Mouse (Mus musculus): ENCODE measurements around the gene Dnajc15. TPM values are rescaled to one million over a fixed set of nuclear protein-coding genes. Genes with fewer than 3 reads are reported as not detected.

Dnajc15 gene
- polyA plus RNA-seq, 1 experiment = 12.3 TPM

- Histone ChIP-seq H3K27ac (ENCODE audit: control insufficient read depth, insufficient read depth, low read length) (peak overlapping the region; percentile 78), H3K36me3 (ENCODE audit: control insufficient read depth, insufficient read depth, low read length) (no peaks in the 10 kb centered on the region), H3K4me1 (replicated peaks; ENCODE audit: control insufficient read depth, insufficient read depth, low read length) (peaks cover 33% of the 10 kb centered on the region), H3K4me3 (ENCODE audit: control insufficient read depth, insufficient read depth, low read length) (no peak overlapping the region), H3K27me3 (ENCODE audit: control insufficient read depth, insufficient read depth, low read length) (no peaks in the 10 kb centered on the region)
- 77% methylated on average over 6 of the region's 6 CpGs for WGBS
- no peak for DNase-seq
- TF ChIP-seq CTCF (IDR thresholded peaks at IDR 0.05; ENCODE audit: borderline replicate concordance, control insufficient read depth, extremely low read depth, insufficient read depth, low read length, poor library complexity) (no peak), POLR2A (IDR thresholded peaks at IDR 0.05; ENCODE audit: control insufficient read depth, extremely low read depth, insufficient read depth, low read length, poor library complexity) (no peak)
Observed at GRCm38 (mm10) chr14:77864510-77864909, 10.4 kb downstream of the Dnajc15 start.

- no peak for DNase-seq
- Histone ChIP-seq H3K4me1 (replicated peaks; ENCODE audit: control insufficient read depth, insufficient read depth, low read length) (peaks cover 31% of the 10 kb centered on the region), H3K27me3 (ENCODE audit: control insufficient read depth, insufficient read depth, low read length) (no peaks in the 10 kb centered on the region), H3K36me3 (ENCODE audit: control insufficient read depth, insufficient read depth, low read length) (no peaks in the 10 kb centered on the region), H3K4me3 (ENCODE audit: control insufficient read depth, insufficient read depth, low read length) (no peak overlapping the region), H3K27ac (ENCODE audit: control insufficient read depth, insufficient read depth, low read length) (peak overlapping the region; percentile 78)
- no peak for TF ChIP-seq CTCF (IDR thresholded peaks at IDR 0.05; ENCODE audit: borderline replicate concordance, control insufficient read depth, extremely low read depth, insufficient read depth, low read length, poor library complexity)
- no peak for TF ChIP-seq POLR2A (IDR thresholded peaks at IDR 0.05; ENCODE audit: control insufficient read depth, extremely low read depth, insufficient read depth, low read length, poor library complexity)
- 48% methylated on average over 3 of the region's 3 CpGs for WGBS
Observed at GRCm38 (mm10) chr14:77864051-77864450, 10.9 kb downstream of the Dnajc15 start.

- TF ChIP-seq POLR2A (IDR thresholded peaks at IDR 0.05; ENCODE audit: control insufficient read depth, extremely low read depth, insufficient read depth, low read length, poor library complexity) (no peak), CTCF (IDR thresholded peaks at IDR 0.05; ENCODE audit: borderline replicate concordance, control insufficient read depth, extremely low read depth, insufficient read depth, low read length, poor library complexity) (no peak)
- DNase-seq = no peak
- 38% methylated on average over 5 of the region's 5 CpGs for WGBS
- Histone ChIP-seq H3K4me1 (replicated peaks; ENCODE audit: control insufficient read depth, insufficient read depth, low read length) (peaks cover 22% of the 10 kb centered on the region), H3K4me3 (ENCODE audit: control insufficient read depth, insufficient read depth, low read length) (peak overlapping the region; percentile 35), H3K36me3 (ENCODE audit: control insufficient read depth, insufficient read depth, low read length) (no peaks in the 10 kb centered on the region), H3K27ac (ENCODE audit: control insufficient read depth, insufficient read depth, low read length) (peak overlapping the region; percentile 99), H3K27me3 (ENCODE audit: control insufficient read depth, insufficient read depth, low read length) (no peaks in the 10 kb centered on the region)
Observed at GRCm38 (mm10) chr14:77860841-77861560, 13.9 kb downstream of the Dnajc15 start.

GRCm38 (mm10) chr14:77859894-77860293 is 15.0 kb downstream of the Dnajc15 start:
- Histone ChIP-seq H3K27ac (ENCODE audit: control insufficient read depth, insufficient read depth, low read length) (peak overlapping the region; percentile 94), H3K4me3 (ENCODE audit: control insufficient read depth, insufficient read depth, low read length) (no peak overlapping the region), H3K4me1 (replicated peaks; ENCODE audit: control insufficient read depth, insufficient read depth, low read length) (peaks cover 14% of the 10 kb centered on the region), H3K27me3 (ENCODE audit: control insufficient read depth, insufficient read depth, low read length) (no peaks in the 10 kb centered on the region), H3K36me3 (ENCODE audit: control insufficient read depth, insufficient read depth, low read length) (peaks cover 4% of the 10 kb centered on the region)
- 77% methylated on average over 1 of the region's 1 CpGs for WGBS
- DNase-seq = no peak
- TF ChIP-seq CTCF (IDR thresholded peaks at IDR 0.05; ENCODE audit: borderline replicate concordance, control insufficient read depth, extremely low read depth, insufficient read depth, low read length, poor library complexity) (no peak), POLR2A (IDR thresholded peaks at IDR 0.05; ENCODE audit: control insufficient read depth, extremely low read depth, insufficient read depth, low read length, poor library complexity) (no peak)

GRCm38 (mm10) chr14:77853951-77854350 is 21.0 kb downstream of the Dnajc15 start:
- TF ChIP-seq CTCF (IDR thresholded peaks at IDR 0.05; ENCODE audit: borderline replicate concordance, control insufficient read depth, extremely low read depth, insufficient read depth, low read length, poor library complexity) (no peak), POLR2A (IDR thresholded peaks at IDR 0.05; ENCODE audit: control insufficient read depth, extremely low read depth, insufficient read depth, low read length, poor library complexity) (no peak)
- Histone ChIP-seq H3K27me3 (ENCODE audit: control insufficient read depth, insufficient read depth, low read length) (no peaks in the 10 kb centered on the region), H3K36me3 (ENCODE audit: control insufficient read depth, insufficient read depth, low read length) (peaks cover 16% of the 10 kb centered on the region), H3K4me1 (replicated peaks; ENCODE audit: control insufficient read depth, insufficient read depth, low read length) (peaks cover 13% of the 10 kb centered on the region), H3K4me3 (ENCODE audit: control insufficient read depth, insufficient read depth, low read length) (no peak overlapping the region), H3K27ac (ENCODE audit: control insufficient read depth, insufficient read depth, low read length) (no peak overlapping the region)
- no peak for DNase-seq
- 95% methylated on average over 1 of the region's 1 CpGs for WGBS

GRCm38 (mm10) chr14:77849852-77850251 is 25.1 kb downstream of the Dnajc15 start:
- Histone ChIP-seq H3K27me3 (ENCODE audit: control insufficient read depth, insufficient read depth, low read length) (no peaks in the 10 kb centered on the region), H3K4me1 (replicated peaks; ENCODE audit: control insufficient read depth, insufficient read depth, low read length) (peaks cover 14% of the 10 kb centered on the region), H3K36me3 (ENCODE audit: control insufficient read depth, insufficient read depth, low read length) (peaks cover 11% of the 10 kb centered on the region; the same call in 1 of the 2 replicates), H3K27ac (ENCODE audit: control insufficient read depth, insufficient read depth, low read length) (peak overlapping the region; percentile 32; the same call in 1 of the 2 replicates), H3K4me3 (ENCODE audit: control insufficient read depth, insufficient read depth, low read length) (no peak overlapping the region)
- 84% methylated on average over 7 of the region's 7 CpGs for WGBS
- no peak for TF ChIP-seq POLR2A (IDR thresholded peaks at IDR 0.05; ENCODE audit: control insufficient read depth, extremely low read depth, insufficient read depth, low read length, poor library complexity)
- no peak for TF ChIP-seq CTCF (IDR thresholded peaks at IDR 0.05; ENCODE audit: borderline replicate concordance, control insufficient read depth, extremely low read depth, insufficient read depth, low read length, poor library complexity)
- DNase-seq = no peak
